Mouse (Mus musculus): Measurements from ENCODE around the gene Krtap19-5. TPM values are rescaled to one million over a fixed set of nuclear protein-coding genes. Genes with fewer than 3 reads are reported as not detected.

Gene Krtap19-5
- polyA plus RNA-seq, 1 experiment from 2014 or later: not detected

DNA sequence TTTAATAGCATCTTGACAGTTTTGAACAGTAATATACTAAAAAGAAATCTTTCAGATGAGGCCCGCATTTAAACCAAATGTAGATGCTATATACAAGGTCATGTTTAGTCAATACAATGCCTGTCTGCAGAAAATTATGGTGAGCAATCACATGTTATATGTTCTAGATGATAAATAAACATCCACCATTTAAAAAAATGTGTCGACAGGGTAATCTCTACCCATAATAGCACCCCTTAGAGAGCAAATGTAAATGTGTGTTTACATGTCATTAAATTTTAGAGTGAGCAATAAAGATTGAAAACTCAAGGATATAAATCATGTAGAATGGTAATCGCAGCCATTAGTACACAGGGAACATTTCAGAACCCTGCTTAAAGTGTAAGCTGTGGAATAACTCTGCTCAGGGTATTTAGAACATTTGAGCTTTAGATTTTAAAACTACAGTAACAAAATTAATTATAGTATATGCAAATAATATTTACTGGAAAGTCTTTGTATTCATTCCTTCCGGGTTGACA is 31.3 kb downstream of the Krtap19-5 start:
- no peaks in the 10 kb centered on the region for H3K36me3 ChIP-seq (ENCODE audit: control insufficient read depth, insufficient read depth, low read length)
- H3K9ac ChIP-seq (ENCODE audit: low read depth, low read length): no peak overlapping the region
- H3K27me3 ChIP-seq (replicated peaks; ENCODE audit: control insufficient read depth, insufficient read depth, low read length): no peaks in the 10 kb centered on the region
- DNase-seq (ENCODE audit: low spot score): no peak
- no peaks in the 10 kb centered on the region for H3K9me3 ChIP-seq (ENCODE audit: control insufficient read depth, low read length)
- no peak for ATAC-seq (replicated peaks; ENCODE audit: low FRiP score)
- no peak overlapping the region for H3K4me3 ChIP-seq (ENCODE audit: low read depth, low read length)
- no peaks in the 10 kb centered on the region for H3K4me1 ChIP-seq (replicated peaks; ENCODE audit: control insufficient read depth, insufficient read depth, low read length)
- no peak overlapping the region for H3K27ac ChIP-seq (ENCODE audit: low read depth, low read length)
- no peak overlapping the region for H3K4me2 ChIP-seq
- 80% methylated on average over 4 of the region's 4 CpGs for WGBS

DNA sequence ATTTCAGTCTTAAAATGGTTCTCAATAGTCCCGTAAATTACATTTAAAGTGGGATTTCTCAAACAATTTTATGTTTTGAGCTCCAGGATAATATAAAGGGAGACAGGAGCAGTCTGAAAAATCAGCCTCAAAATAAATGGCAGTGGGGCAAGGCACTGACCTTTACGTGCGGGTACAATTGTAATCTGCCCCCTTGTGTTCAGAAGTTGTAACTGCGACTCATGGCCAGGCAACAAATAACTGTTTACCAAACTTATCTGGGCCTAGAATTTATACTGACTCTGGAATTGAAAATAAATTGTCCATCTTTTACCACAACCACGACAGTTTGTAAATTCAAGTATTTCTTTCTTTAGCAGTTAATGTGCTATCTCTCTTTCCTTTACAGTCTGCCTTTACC is 44.8 kb downstream of the Krtap19-5 start:
- ATAC-seq (replicated peaks; ENCODE audit: low FRiP score) (no peak), DNase-seq (ENCODE audit: low spot score) (no peak)
- Histone ChIP-seq H3K9me3 (ENCODE audit: control insufficient read depth, low read length) (no peaks in the 10 kb centered on the region), H3K4me1 (replicated peaks; ENCODE audit: control insufficient read depth, insufficient read depth, low read length) (no peaks in the 10 kb centered on the region), H3K36me3 (ENCODE audit: control insufficient read depth, insufficient read depth, low read length) (no peaks in the 10 kb centered on the region), H3K4me2 (no peak overlapping the region), H3K27ac (ENCODE audit: low read depth, low read length) (no peak overlapping the region), H3K27me3 (replicated peaks; ENCODE audit: control insufficient read depth, insufficient read depth, low read length) (no peaks in the 10 kb centered on the region), H3K9ac (ENCODE audit: low read depth, low read length) (no peak overlapping the region), H3K4me3 (ENCODE audit: low read depth, low read length) (no peak overlapping the region)
- 20% methylated on average over 5 of the region's 5 CpGs for WGBS

DNA sequence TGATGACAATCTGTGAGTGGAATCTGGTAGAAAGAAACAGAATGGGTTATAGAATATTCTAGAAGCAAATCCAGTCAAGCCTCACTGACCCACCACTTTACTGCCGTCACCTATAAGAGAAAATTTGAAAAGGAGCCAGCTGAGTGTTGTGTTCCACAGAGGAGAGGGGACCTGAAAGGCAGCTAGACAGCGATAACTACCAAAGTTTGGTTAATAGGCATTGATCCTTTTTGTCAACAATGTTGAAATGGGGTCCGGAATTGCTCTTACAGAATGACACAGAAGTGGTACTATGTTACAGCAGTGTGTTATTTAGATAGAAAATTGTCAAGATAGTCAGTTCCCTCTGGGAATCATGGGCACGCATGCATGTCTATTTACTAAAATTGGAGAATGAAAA is 47.7 kb downstream of the Krtap19-5 start:
- 79% methylated on average over 4 of the region's 4 CpGs for WGBS
- ATAC-seq (replicated peaks; ENCODE audit: low FRiP score): no peak
- Histone ChIP-seq H3K9ac (ENCODE audit: low read depth, low read length) (no peak overlapping the region), H3K4me3 (ENCODE audit: low read depth, low read length) (no peak overlapping the region), H3K4me2 (no peak overlapping the region), H3K36me3 (ENCODE audit: control insufficient read depth, insufficient read depth, low read length) (no peaks in the 10 kb centered on the region), H3K9me3 (ENCODE audit: control insufficient read depth, low read length) (no peaks in the 10 kb centered on the region), H3K27me3 (replicated peaks; ENCODE audit: control insufficient read depth, insufficient read depth, low read length) (no peaks in the 10 kb centered on the region), H3K4me1 (replicated peaks; ENCODE audit: control insufficient read depth, insufficient read depth, low read length) (no peaks in the 10 kb centered on the region), H3K27ac (ENCODE audit: low read depth, low read length) (no peak overlapping the region)
- DNase-seq (ENCODE audit: low spot score): no peak

DNA sequence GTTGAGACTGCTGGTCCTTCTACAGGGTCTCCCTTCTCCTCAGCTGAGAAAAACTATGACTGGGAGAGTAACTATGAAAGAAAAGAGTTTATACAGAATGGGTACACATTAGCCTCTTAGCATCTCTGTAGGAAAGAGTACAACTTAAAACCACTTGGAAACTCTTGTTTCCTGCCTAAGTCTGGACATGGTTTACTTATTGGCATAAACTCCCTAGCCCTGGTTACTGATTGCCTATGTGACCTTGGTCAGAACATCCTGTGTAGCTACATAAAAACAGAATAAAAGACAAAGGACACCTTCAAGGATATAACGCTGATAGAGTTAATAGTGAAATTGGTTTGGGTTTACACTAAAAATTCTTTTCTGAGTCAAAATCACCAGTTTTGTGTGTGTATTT is 48.9 kb downstream of the Krtap19-5 start:
- Histone ChIP-seq H3K4me1 (replicated peaks; ENCODE audit: control insufficient read depth, insufficient read depth, low read length) (no peaks in the 10 kb centered on the region), H3K36me3 (ENCODE audit: control insufficient read depth, insufficient read depth, low read length) (no peaks in the 10 kb centered on the region), H3K9me3 (ENCODE audit: control insufficient read depth, low read length) (no peaks in the 10 kb centered on the region), H3K4me3 (ENCODE audit: low read depth, low read length) (no peak overlapping the region), H3K27ac (ENCODE audit: low read depth, low read length) (no peak overlapping the region), H3K4me2 (no peak overlapping the region), H3K9ac (ENCODE audit: low read depth, low read length) (no peak overlapping the region), H3K27me3 (replicated peaks; ENCODE audit: control insufficient read depth, insufficient read depth, low read length) (no peaks in the 10 kb centered on the region)
- 89% methylated on average over 1 of the region's 1 CpGs for WGBS
- ATAC-seq (replicated peaks; ENCODE audit: low FRiP score) (no peak), DNase-seq (ENCODE audit: low spot score) (no peak)

Other genes with a start within 250 kb of the Krtap19-5 start
- gene Krtap26-1, start 248.7 kb downstream of the Krtap19-5 start, polyA plus RNA-seq (2014; fragmentation: Nextera tagmentation; extraction: Ambion mirVana): not detected in 2 replicates
- gene Krtap27-1, start 224.8 kb downstream of the Krtap19-5 start, polyA plus RNA-seq (2014; fragmentation: Nextera tagmentation; extraction: Ambion mirVana): not detected in 2 replicates
- gene 2310061N02Rik, start 188.5 kb downstream of the Krtap19-5 start, polyA plus RNA-seq (2014; fragmentation: Nextera tagmentation; extraction: Ambion mirVana): not detected in 2 replicates
- gene Krtap13-1, start 167.6 kb downstream of the Krtap19-5 start, polyA plus RNA-seq (2014; fragmentation: Nextera tagmentation; extraction: Ambion mirVana): not detected in 2 replicates
- gene Krtap13, start 144.8 kb downstream of the Krtap19-5 start, polyA plus RNA-seq (2014; fragmentation: Nextera tagmentation; extraction: Ambion mirVana): not detected in 2 replicates
- gene 2310034C09Rik, start 137.6 kb downstream of the Krtap19-5 start, polyA plus RNA-seq (2014; fragmentation: Nextera tagmentation; extraction: Ambion mirVana): not detected in 2 replicates
- gene 2310057N15Rik, start 122.3 kb downstream of the Krtap19-5 start, polyA plus RNA-seq (2014; fragmentation: Nextera tagmentation; extraction: Ambion mirVana): not detected in 2 replicates
- gene Gm5965, start 118.6 kb downstream of the Krtap19-5 start, polyA plus RNA-seq (2014; fragmentation: Nextera tagmentation; extraction: Ambion mirVana): not detected in 2 replicates
- gene Gm20741, start 84.2 kb downstream of the Krtap19-5 start, polyA plus RNA-seq (2014; fragmentation: Nextera tagmentation; extraction: Ambion mirVana): not detected in 2 replicates
- 0.22 TPM in 1 of 2 replicates, not detected in the other for gene Krtap15, start 76.2 kb downstream of the Krtap19-5 start, polyA plus RNA-seq (2014; fragmentation: Nextera tagmentation; extraction: Ambion mirVana)
- not detected in 2 replicates for gene Krtap14, start 70.3 kb downstream of the Krtap19-5 start, polyA plus RNA-seq (2014; fragmentation: Nextera tagmentation; extraction: Ambion mirVana)
- not detected in 2 replicates for gene Krtap19-1, start 27.0 kb downstream of the Krtap19-5 start, polyA plus RNA-seq (2014; fragmentation: Nextera tagmentation; extraction: Ambion mirVana)
- not detected in 2 replicates for gene Krtap19-2, start 22.2 kb downstream of the Krtap19-5 start, polyA plus RNA-seq (2014; fragmentation: Nextera tagmentation; extraction: Ambion mirVana)
- gene Krtap19-3, start 18.4 kb downstream of the Krtap19-5 start, polyA plus RNA-seq (2014; fragmentation: Nextera tagmentation; extraction: Ambion mirVana): not detected in 2 replicates
- not detected in 2 replicates for gene Krtap19-4, start 11.4 kb downstream of the Krtap19-5 start, polyA plus RNA-seq (2014; fragmentation: Nextera tagmentation; extraction: Ambion mirVana)
- gene Krtap19-9b, start 35.8 kb upstream of the Krtap19-5 start, polyA plus RNA-seq (2014; fragmentation: Nextera tagmentation; extraction: Ambion mirVana): not detected in 2 replicates
- not detected in 2 replicates for gene Krtap16-3, start 66.4 kb upstream of the Krtap19-5 start, polyA plus RNA-seq (2014; fragmentation: Nextera tagmentation; extraction: Ambion mirVana)
- gene Krtap22-2, start 114.3 kb upstream of the Krtap19-5 start, polyA plus RNA-seq (2014; fragmentation: Nextera tagmentation; extraction: Ambion mirVana): not detected in 2 replicates
- not detected in 2 replicates for gene Gm10229, start 118.8 kb upstream of the Krtap19-5 start, polyA plus RNA-seq (2014; fragmentation: Nextera tagmentation; extraction: Ambion mirVana)
- not detected in 2 replicates for gene Krtap6-1, start 135.2 kb upstream of the Krtap19-5 start, polyA plus RNA-seq (2014; fragmentation: Nextera tagmentation; extraction: Ambion mirVana)
- not detected in 2 replicates for gene Gm10228, start 145.0 kb upstream of the Krtap19-5 start, polyA plus RNA-seq (2014; fragmentation: Nextera tagmentation; extraction: Ambion mirVana)
- not detected in 2 replicates for gene Krtap6-5, start 151.4 kb upstream of the Krtap19-5 start, polyA plus RNA-seq (2014; fragmentation: Nextera tagmentation; extraction: Ambion mirVana)
- not detected in 2 replicates for gene 1110025L11Rik, start 167.5 kb upstream of the Krtap19-5 start, polyA plus RNA-seq (2014; fragmentation: Nextera tagmentation; extraction: Ambion mirVana)
- not detected in 2 replicates for gene Krtap6-3, start 187.6 kb upstream of the Krtap19-5 start, polyA plus RNA-seq (2014; fragmentation: Nextera tagmentation; extraction: Ambion mirVana)
- gene Gm6358, start 244.4 kb upstream of the Krtap19-5 start, polyA plus RNA-seq (2014; fragmentation: Nextera tagmentation; extraction: Ambion mirVana): not detected in 2 replicates